Mouse (Mus musculus): Measurements from ENCODE around the gene Rhox3e.
"Not testable (repeated sequence)": the region's sequence is repeated elsewhere in the genome, so short reads cannot be mapped to it uniquely, and the experiment has no call there.

The Rhox3e gene

GRCm38 (mm10) chrX:37541719-37542118, at the start of gene Rhox3e:
Gene Rhox3e (plus strand): TSS chrX:37542019.
- not testable (repeated sequence) for DNase-seq (ENCODE audit: extremely low read depth, low read depth, low spot score)

- DNase-seq (ENCODE audit: extremely low read depth, low read depth, low spot score), result not testable (repeated sequence)
These were observed 27.8 kb upstream of the Rhox3e start, which contains the start of gene Rhox4d for GRCm38 (mm10) chrX:37514059-37514458. Gene Rhox4d (plus strand): TSS chrX:37514359.

- DNase-seq (ENCODE audit: extremely low read depth, low read depth, low spot score), result not testable (repeated sequence)
These were observed 11.7 kb upstream of the Rhox3e start, which contains the start of gene Rhox2e for GRCm38 (mm10) chrX:37530152-37530551. Gene Rhox2e (plus strand): TSS chrX:37530452.

- not testable (repeated sequence) for DNase-seq (ENCODE audit: extremely low read depth, low read depth, low spot score)
These were observed 15.3 kb downstream of the Rhox3e start, which contains the start of gene Rhox4e for GRCm38 (mm10) chrX:37557112-37557511. Gene Rhox4e (plus strand): TSS chrX:37557412.

- DNase-seq (ENCODE audit: extremely low read depth, low read depth, low spot score), result not testable (repeated sequence)
These were observed 29.3 kb downstream of the Rhox3e start, which contains the start of gene Rhox2f for GRCm38 (mm10) chrX:37571105-37571504. Gene Rhox2f (plus strand): TSS chrX:37571405.

- not testable (repeated sequence) for DNase-seq (ENCODE audit: extremely low read depth, low read depth, low spot score)
These were observed 30.8 kb downstream of the Rhox3e start for GRCm38 (mm10) chrX:37572638-37573037.

- not testable (repeated sequence) for DNase-seq (ENCODE audit: extremely low read depth, low read depth, low spot score)
These were observed 38.9 kb downstream of the Rhox3e start, which contains the start of gene Rhox3f for GRCm38 (mm10) chrX:37580692-37581091. Gene Rhox3f (plus strand): TSS chrX:37580992.

All from fat pad, adult 2 months (tissue).